Mouse (Mus musculus) C2C12 (cell line): ENCODE results near the gene Mest.

Source experiments
- CEBPB ChIP-seq: IDR thresholded peaks from one replicate; pipeline ENCODE4 v1.6.1; 2011; ENCODE audit warnings: low read depth, mild to moderate bottlenecking, control low read depth, moderate library complexity
- CTCF ChIP-seq: IDR thresholded peaks from one replicate; pipeline ENCODE4 v1.5.1; 2011; ENCODE audit not compliant: control insufficient read depth, insufficient read depth, insufficient read length
- FOSL1 ChIP-seq: IDR thresholded peaks from one replicate; pipeline ENCODE4 v1.8.0; 2011; ENCODE audit warnings: mild to moderate bottlenecking, low read length; ENCODE audit not compliant: poor library complexity, insufficient read depth, severe bottlenecking
- MAX ChIP-seq: IDR thresholded peaks from one replicate; pipeline ENCODE4 v1.6.1; 2011; ENCODE audit warnings: mild to moderate bottlenecking, control low read depth
- MYOG ChIP-seq: IDR thresholded peaks from one replicate; pipeline ENCODE4 v1.6.1; 2011; ENCODE audit not compliant: control insufficient read depth, insufficient read length; ENCODE audit errors: extremely low read depth

- TF ChIP-seq MAX: no peak
- TF ChIP-seq CTCF: no peak
- TF ChIP-seq FOSL1: no peak
- TF ChIP-seq CEBPB: no peak
- no peak for TF ChIP-seq MYOG
These were observed 25.3 kb upstream of the Mest start for GRCm38 (mm10) chr6:30698036-30698435.
